Mouse (Mus musculus) bone marrow macrophage, adult 2 months (primary cell): ENCODE measurements around the gene Bpifa2. TPM values are rescaled to one million over a fixed set of nuclear protein-coding genes. Genes with fewer than 3 reads are reported as not detected.

Source experiments
- H3K27ac ChIP-seq: 2 replicates; pipeline ENCODE4 v1.5.1; 2012; ENCODE audit warnings: low read depth, low read length; ENCODE audit not compliant: insufficient read depth
- H3K4me1 ChIP-seq: 2 replicates; pipeline ENCODE4 v1.6.1; 2012; ENCODE audit warnings: low read length; ENCODE audit not compliant: control insufficient read depth, insufficient read depth
- H3K4me3 ChIP-seq: 2 replicates; pipeline ENCODE4 v1.5.1; 2012; ENCODE audit warnings: mild to moderate bottlenecking, low read length, moderate library complexity; ENCODE audit not compliant: insufficient read depth
- CTCF ChIP-seq: IDR thresholded peaks from 2 replicates; pipeline ENCODE4 v1.5.1; 2012; ENCODE audit warnings: low read depth, mild to moderate bottlenecking, low read length, moderate library complexity
- POLR2A ChIP-seq: IDR thresholded peaks from 2 replicates; pipeline ENCODE4 v1.6.1; 2012; ENCODE audit warnings: mild to moderate bottlenecking, low read depth, low read length, borderline replicate concordance
- polyA plus RNA-seq: library from polyadenylated mRNA; stranded (reverse); fragments of >200 nt; gene quantifications from 2 replicates; pipeline ENCODE4 v1.2.4, GENCODE M21; 2012; ENCODE audit not compliant: missing spikeins, insufficient read depth, insufficient read length

The Bpifa2 gene
- not detected in 2 replicates for polyA plus RNA-seq

DNA sequence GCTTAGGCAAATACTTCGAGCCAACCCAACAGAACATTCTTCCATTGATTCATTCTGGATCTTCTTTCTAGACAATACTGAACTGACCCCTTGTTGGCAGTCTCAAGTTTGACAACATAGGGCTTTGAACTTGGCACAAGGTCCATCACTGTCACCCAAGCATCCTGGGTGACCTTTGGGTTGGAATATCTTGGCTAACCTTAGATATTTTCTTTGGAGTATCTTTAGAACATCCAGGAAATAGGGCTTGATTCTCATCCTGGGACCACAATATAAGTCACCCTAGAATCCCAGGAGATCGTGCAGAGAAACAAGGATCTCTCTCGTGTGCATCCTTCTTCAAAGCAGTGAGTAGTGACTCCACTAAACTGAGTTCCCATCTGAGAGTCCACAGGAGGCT, at the start of gene Bpifa2:
Gene Bpifa2, plus strand, starts transcription at position 301 of the 400 bp plus-strand sequence.
- H3K4me3 ChIP-seq, result no peak within 1 kb of the TSS
- H3K27ac ChIP-seq, result no peak within 1 kb of the TSS
- TF ChIP-seq POLR2A, result no peak
- no peak for TF ChIP-seq CTCF
- H3K4me1 ChIP-seq, result no peaks in the 10 kb centered on the region

DNA sequence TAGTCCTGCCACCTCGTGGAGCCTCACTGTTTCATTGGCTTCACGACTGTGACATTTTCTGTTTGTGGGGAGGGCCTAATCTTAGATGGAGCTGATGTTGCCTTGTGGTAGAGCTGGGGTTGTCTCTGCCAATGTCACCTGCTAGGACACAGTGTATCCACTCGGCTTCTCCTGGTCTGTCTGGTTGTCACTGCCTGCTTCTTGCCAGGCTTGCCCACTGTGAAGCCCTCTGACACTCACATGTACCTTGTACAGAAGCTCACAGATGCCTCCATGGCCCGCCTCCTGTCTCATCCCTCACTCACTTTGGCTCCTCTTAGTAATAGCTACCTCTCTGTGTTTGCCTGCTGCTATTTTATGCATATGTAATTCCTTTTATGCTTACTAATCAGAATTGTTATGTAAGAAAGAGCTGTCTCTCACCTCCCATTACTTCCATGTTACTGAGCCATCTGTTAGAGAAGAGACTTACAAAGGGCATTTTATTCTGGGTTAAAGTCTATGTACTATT, 45.2 kb upstream of the Bpifa2 start:
- Histone ChIP-seq H3K4me1 (no peaks in the 10 kb centered on the region), H3K4me3 (no peak overlapping the region), H3K27ac (no peak overlapping the region)
- TF ChIP-seq POLR2A (no peak), CTCF (no peak)

DNA sequence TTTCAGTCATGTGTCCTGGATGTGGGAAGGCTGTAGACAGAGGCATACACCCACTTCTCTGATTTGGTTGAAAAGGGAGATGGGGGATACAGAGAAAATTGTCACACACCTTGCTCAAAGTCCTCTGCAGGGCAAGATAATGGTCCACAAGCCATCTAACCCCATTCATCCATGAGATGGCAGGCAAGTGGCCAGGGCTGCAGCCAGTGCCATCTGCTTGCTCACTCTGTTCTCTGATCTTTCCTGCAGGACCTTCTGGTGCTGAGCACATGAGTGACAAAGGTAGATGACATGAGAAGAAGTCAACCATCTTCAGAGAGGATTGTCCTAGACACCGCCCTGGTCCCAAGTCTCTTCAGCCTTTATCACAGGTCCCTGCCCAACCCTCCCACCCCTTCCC, 44.7 kb upstream of the Bpifa2 start:
- Histone ChIP-seq H3K4me1 (no peaks in the 10 kb centered on the region), H3K4me3 (no peak overlapping the region), H3K27ac (no peak overlapping the region)
- TF ChIP-seq CTCF (no peak), POLR2A (no peak)

DNA sequence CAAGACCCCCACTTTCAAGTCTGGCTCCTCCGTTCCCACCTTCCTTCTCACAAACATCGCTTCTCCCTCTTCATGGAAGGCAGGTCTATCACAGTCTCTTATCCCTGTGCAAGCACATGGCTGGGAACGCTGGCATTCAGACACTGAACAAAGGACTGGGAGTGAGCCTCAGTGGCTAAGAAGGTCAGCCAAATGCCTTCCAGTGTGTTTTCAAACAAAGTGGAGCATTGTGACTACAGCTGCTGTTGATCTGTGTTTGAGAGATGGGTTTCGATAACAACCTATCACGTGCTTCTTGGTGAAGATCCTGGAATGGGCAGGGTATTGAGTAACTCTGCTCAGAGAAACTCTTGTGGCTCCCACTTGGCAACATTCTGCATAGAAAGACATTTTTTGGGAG, 37.8 kb upstream of the Bpifa2 start:
- Histone ChIP-seq H3K4me1 (no peaks in the 10 kb centered on the region), H3K4me3 (no peak overlapping the region), H3K27ac (no peak overlapping the region)
- TF ChIP-seq CTCF (no peak), POLR2A (no peak)

DNA sequence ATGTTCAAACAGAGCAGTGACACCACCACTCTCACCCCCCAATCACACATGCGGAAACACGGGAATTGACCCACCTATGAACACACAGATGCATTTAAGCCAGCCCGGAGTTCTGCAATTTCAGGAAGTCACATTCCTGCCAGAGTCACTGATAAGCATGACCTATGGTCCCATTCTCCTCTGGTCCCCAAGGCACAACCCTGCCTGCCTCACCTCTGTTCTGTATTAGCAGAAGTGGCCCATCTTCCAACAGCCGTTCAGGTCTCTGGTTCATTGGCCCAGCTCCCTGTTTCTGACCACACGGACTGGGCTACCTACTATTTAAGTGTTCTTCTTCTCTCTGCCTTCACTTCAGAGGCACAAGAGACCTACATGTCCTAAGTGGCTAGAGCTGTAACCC, 33.5 kb upstream of the Bpifa2 start, which contains the start of gene Bpifa6:
Gene Bpifa6, plus strand, starts transcription at position 364 of the 400 bp plus-strand sequence.
- TF ChIP-seq CTCF (no peak), POLR2A (no peak)
- no peak within 1 kb of the TSS for H3K27ac ChIP-seq
- H3K4me1 ChIP-seq, result no peaks in the 10 kb centered on the region
- no peak within 1 kb of the TSS for H3K4me3 ChIP-seq

DNA sequence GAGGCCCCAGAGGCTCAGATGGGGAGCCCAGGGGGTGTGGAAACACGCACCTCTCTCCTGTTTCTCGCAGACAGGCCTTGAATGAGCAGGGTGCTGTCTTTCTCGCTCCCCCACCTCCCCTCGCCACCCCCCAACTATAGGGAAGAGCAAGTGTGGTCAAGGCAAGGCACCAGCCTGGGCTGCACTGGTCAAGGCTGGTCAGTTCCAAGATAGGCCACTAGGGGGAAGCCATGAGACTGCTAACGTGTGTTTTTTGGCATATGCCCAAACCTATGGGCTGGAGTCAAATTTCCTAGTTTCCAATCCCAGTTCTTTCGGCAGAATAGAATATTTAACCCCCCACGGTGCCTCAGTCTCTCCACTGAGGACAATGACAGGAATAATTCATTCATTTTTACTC, 12.3 kb upstream of the Bpifa2 start:
- Histone ChIP-seq H3K4me1 (no peaks in the 10 kb centered on the region), H3K27ac (no peak overlapping the region), H3K4me3 (no peak overlapping the region)
- TF ChIP-seq POLR2A (no peak), CTCF (peak; percentile 41)

DNA sequence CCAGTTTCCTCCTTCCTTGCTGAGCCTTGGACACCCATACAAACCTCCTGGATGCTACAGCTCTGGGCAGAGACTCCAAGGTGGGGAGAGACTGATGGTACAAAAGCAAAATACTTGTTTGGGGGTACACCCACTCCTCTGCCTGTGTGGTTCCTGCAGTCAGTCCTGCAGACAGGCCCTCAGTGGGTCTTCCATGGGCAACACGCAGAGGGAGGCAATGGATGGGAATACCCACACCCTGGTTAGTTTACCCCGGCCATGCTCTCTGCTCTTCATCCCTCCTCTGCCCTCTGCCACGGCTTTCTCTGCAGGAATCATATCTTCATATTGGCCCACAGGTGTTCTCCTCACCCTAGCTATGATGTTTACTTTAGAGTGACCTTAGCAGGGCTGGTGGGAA, 7.6 kb upstream of the Bpifa2 start:
- TF ChIP-seq CTCF (no peak), POLR2A (no peak)
- Histone ChIP-seq H3K4me1 (no peaks in the 10 kb centered on the region), H3K4me3 (no peak overlapping the region), H3K27ac (no peak overlapping the region)

DNA sequence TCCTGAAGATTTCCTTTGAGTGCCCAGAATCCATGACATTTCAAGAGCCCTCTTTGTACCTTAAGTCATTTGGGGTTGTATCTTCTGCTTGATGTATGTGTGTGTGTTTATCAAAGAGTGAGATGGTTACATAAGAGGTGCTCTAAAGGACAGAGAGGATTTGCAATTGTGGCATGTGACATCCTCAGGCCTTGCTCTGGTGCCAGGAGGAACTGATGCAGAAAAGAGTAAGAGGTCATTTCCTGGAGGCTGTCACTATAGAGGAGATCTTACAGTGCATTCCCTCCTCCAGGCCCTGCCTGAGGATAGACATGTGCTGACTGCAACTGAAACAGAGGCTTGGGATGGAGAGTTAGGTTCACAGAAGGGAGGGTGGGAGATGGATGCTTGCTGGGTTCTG, 7.0 kb upstream of the Bpifa2 start:
- TF ChIP-seq CTCF (no peak), POLR2A (no peak)

DNA sequence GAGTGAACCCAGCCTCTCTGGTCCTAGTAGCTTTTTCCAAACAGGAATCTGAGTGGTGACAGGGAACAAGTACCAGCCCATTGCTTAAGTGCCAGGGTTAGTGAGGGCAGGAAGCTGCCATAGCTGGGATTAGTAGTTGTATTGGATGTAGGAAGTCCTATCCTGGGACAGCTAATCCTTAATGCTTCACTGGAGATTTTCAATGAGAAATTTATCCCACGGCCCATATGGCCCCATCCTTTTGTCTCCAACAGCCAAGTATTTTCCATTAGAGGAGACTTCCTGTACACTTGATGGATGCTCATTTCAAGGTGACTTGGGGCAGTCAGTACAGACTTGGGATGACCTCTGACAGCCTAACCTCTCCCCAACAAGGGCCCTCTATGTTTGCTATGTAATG, 3.6 kb upstream of the Bpifa2 start:
- TF ChIP-seq POLR2A (no peak), CTCF (no peak)
- no peak overlapping the region for H3K27ac ChIP-seq
- no peaks in the 10 kb centered on the region for H3K4me1 ChIP-seq
- no peak overlapping the region for H3K4me3 ChIP-seq

More for the DNA sequence above, 7.0 kb upstream of the Bpifa2 start:
- Histone ChIP-seq H3K4me3 (no peak overlapping the region), H3K27ac (no peak overlapping the region), H3K4me1 (no peaks in the 10 kb centered on the region)

DNA sequence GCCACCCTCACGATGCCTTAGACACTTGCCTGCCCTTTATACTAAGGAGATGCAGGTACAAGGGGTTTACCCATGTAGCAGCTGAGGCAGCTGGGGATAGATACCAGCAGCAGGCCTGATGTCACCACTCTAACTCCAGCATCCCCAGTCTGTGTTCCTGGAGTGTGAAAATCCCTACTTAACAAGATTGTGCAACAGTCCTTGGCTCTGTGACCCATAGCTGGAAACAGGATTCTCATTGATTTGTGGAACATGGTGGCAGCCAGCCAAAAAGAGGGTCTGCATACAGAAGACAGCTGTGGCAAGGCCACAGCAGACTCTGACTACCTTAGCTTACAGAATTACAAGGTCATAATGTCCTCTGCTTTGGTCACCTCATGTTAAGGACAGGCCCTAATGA, 3.0 kb upstream of the Bpifa2 start:
- H3K4me1 ChIP-seq, result no peaks in the 10 kb centered on the region
- H3K27ac ChIP-seq, result no peak overlapping the region
- no peak for TF ChIP-seq CTCF
- TF ChIP-seq POLR2A, result no peak
- H3K4me3 ChIP-seq, result no peak overlapping the region

DNA sequence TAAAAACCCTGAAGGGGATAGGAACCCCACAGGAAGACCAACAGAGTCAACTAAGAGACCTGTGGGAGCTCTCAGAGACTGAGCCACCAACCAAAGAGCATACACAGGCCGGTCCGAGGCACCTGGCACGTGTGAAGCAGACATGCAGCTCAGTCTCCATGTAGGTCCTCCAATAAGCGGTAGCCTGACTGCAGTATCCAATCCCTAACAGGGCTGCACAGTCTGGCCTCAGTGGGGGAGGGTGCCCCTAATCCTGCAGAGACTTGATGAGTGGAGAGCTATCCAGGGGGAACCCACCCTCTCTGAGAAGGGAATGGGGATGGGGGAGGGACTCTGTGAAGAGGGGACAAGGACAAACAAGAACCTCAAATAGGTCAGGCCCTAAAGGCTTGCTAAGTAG, 2.3 kb upstream of the Bpifa2 start:
- Histone ChIP-seq H3K4me1 (no peaks in the 10 kb centered on the region), H3K4me3 (no peak overlapping the region), H3K27ac (no peak overlapping the region)
- TF ChIP-seq CTCF (no peak), POLR2A (no peak)

DNA sequence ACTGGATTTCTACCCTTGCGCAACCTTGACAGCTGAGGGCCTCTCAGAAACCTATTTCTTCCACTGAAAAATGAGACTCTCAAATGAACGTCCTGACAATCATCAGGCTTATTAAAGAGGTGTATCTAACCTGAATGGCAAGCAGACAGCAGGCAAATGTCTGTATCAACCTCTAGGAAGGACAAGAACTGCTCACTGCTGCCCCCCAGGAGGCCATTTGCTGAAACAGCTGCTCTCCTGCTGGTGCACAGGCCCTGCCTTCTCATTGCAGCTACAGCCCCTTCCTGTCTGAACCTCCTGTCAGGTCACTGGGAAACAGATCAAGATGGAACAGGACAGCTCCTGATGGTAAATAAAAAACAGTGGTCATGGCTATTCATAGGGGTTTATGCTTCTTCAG, 1.7 kb upstream of the Bpifa2 start:
- Histone ChIP-seq H3K27ac (no peak overlapping the region), H3K4me1 (no peaks in the 10 kb centered on the region), H3K4me3 (no peak overlapping the region)
- TF ChIP-seq POLR2A (no peak), CTCF (no peak)
